Mouse (Mus musculus) cerebellum, adult 8-10 months (tissue): ENCODE data around the gene Mtg1.
A peak's percentile ranks its signal among the peaks of the same experiment; 100 is the strongest.

Experiments used
- DNase-seq: peaks from one replicate; pipeline ENCODE4 v3.0.0; 2022

Gene Mtg1

DNA sequence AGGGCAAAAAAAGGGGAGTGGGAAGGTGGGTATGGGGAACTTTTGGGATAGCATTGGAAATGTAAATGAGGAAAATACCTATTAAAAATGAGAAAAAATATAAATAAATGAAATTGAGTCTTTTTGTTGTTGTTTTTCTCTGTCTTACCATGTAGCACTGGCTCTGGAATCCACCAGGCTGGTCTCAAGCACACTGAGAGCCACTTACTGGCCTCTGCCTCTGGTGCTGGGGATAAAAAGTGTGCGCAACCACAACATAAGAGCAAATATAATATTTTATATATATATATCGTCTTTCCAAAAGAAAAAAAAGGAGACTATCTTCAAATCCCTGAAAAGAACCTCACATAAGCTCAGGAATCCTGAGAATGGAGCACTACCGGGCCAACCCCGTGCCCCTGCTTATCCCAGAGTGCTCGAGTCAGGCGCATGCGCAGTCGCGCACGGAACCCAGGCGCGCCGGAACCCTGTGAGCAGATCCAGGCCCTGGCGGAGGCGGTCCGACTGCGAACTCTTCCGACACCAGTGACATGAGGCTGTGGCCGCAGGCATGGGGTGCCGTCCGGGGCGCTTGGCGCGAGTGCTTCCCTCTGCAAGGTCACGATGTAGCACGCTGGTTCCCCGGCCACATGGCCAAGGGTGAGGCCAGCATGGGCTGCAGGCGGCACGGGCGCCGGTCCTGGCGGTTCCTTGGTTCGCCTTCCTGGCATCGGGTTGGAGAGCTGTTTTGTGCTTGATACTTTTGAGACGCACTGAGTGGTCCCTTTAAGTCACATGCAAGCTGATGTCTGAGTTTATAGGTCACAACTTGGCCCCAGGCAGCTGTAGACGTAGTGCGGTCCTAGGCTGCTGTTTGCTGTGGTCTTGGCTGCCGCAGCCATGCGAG is at the start of gene Mtg1:
TSS of gene Mtg1 (plus strand) at position 430 of the 886 bp plus-strand sequence.
- peak; percentile 98 for DNase-seq

- DNase-seq, result no peak
Observed at GRCm38 (mm10) chr7:140090601-140091000, 46.8 kb upstream of the Mtg1 start.

DNA sequence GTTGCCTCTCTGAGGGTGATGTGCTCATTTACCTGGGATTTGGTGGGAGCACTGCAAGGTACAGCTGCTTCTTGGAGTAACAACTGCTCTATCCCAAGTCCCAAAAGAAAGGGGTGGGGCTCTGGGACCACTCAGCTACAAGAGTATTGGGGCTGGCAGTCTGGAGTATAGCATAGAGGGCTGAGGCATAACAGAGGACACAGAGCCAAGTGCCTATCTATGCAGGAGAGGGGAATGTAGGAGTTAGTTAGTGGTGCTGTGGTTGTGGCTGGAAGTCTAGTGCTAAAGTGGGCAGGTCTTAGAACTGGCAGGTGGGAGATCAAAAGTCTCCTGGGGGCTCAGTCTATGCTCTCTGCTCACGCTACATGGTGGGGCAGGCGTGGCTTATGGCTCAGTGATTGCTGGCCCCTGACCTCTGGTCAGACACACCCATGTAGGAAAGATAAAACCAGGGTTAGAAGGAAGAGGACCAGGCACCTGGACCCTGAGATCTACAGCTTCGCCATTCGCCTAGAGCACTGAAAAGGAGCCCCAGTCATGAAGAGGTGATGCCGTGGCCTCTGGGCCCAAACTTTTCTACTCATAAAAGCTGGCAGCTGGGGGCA is 44.3 kb upstream of the Mtg1 start, which contains the start of gene Prap1:
TSS of gene Prap1 (plus strand) at position 472 of the 605 bp plus-strand sequence.
- no peak for DNase-seq

- DNase-seq, result no peak
Observed at GRCm38 (mm10) chr7:140094954-140095353, 42.4 kb upstream of the Mtg1 start.

GRCm38 (mm10) chr7:140095556-140095955 is 41.8 kb upstream of the Mtg1 start:
- DNase-seq, result no peak

DNA sequence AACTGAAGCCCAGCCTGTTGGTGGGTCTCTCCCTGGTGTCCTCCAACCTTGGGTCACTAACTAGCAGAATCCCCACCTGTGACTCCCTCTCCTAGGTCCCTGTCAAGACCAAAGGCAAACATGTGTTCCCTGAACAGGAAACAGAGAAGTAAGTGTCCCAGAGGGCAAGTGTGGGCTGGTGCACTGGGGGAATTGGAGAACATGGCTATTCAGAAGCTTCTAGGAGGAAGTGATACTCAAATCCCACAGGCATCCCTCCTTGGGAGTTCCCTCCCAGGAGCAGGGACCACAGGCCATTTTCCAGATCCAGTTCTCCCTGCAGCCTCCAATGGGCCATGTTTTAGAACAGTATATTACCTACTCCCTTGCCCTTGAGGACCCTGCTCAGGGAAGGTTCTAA is 41.3 kb upstream of the Mtg1 start:
- no peak for DNase-seq

GRCm38 (mm10) chr7:140098466-140098865 is 38.9 kb upstream of the Mtg1 start:
- no peak for DNase-seq

GRCm38 (mm10) chr7:140101498-140101897 is 35.9 kb upstream of the Mtg1 start:
- peak; percentile 43 for DNase-seq

DNA sequence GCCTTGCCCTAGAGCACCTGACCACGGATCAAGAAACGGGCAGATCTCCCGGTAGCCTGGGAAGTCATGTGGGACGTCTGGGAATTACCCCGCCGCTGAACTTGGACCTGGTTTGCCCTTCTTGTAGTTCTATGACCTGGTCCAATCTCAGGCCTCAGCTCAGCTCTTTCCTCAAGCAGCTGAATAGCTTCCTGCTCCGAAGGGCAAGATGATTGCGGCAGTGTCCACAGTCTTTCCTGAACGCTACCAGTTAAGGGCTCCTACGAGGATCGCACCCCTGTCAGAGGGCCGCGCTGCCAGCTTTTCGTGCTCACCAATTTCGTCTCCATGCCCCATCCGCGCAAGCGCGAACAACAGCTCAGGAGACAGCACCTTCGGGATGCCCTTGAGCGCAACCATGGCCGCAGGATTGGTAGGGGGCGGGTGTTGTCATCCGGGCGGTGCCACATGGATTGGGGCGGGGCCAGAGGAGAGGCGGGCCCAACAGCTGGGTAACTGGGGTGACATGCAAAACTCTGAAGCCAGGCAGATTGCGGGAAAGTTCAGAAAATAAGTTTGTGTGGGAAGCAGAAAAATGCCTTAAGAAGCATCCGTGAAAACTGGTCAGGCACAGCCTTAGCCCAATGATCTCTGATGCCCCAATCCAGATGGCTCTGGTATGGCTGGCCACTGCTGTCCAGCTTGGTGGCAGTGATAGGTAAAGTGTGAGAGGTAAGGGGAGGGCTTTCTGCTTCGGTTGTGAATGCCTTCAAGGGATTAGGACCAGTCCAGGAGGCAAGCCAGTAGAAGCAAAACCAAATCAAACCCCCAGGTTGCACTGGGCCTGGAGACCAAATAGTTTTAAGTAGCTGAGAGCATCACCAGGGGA is 35.1 kb upstream of the Mtg1 start, which contains the start of gene Fuom:
TSS of gene Fuom (minus strand) at position 449 of the 868 bp plus-strand sequence.
- peak; percentile 82 for DNase-seq

- no peak for DNase-seq
Observed at GRCm38 (mm10) chr7:140104009-140104408, 33.4 kb upstream of the Mtg1 start.

GRCm38 (mm10) chr7:140111943-140112342 is 25.4 kb upstream of the Mtg1 start:
- no peak for DNase-seq

DNA sequence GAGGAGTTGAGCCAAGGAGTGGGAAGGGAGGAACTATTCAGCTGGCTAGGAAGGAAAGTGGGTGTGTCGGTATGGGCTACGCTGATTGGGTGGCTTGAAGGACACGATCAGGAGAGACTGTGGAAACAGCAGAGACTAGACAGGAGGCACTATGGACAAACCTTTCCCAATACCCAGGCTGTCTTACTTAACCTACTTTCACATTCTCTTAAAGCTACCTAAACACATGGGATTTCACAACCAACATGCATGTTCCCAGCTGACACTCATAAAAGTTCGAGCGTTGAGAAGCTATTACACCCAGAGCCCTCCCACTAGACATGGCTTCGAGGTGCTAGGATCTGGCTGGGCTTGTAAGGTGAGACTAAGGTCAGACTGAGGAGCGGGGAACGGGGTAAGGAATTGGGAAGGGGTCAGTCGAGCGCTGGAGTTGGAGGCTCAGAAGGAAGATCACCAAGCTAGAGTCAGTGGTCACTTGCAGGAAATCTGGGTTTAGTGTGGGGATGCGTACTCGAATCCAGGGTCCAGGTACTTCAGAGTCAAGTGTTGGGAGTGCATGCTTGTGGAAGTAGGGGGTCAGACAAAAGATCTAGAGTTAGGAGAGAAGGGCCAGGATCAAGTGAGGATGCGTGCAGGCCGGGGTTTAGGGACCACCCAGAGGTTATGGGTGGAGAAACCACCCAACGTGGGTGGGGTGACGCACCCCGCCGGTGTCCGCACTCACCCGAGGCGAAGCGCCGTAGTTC is 21.6 kb upstream of the Mtg1 start, which contains the start of gene Paox:
TSS of gene Paox (plus strand) at position 217 of the 746 bp plus-strand sequence.
- DNase-seq, result peak; percentile 23

GRCm38 (mm10) chr7:140116329-140117054 is 20.9 kb upstream of the Mtg1 start, which contains the start of gene Echs1:
Gene Echs1 (minus strand): TSS chr7:140116476.
- DNase-seq, result peak; percentile 85

- DNase-seq, result no peak
Observed at GRCm38 (mm10) chr7:140120484-140120883, 16.9 kb upstream of the Mtg1 start.

DNA sequence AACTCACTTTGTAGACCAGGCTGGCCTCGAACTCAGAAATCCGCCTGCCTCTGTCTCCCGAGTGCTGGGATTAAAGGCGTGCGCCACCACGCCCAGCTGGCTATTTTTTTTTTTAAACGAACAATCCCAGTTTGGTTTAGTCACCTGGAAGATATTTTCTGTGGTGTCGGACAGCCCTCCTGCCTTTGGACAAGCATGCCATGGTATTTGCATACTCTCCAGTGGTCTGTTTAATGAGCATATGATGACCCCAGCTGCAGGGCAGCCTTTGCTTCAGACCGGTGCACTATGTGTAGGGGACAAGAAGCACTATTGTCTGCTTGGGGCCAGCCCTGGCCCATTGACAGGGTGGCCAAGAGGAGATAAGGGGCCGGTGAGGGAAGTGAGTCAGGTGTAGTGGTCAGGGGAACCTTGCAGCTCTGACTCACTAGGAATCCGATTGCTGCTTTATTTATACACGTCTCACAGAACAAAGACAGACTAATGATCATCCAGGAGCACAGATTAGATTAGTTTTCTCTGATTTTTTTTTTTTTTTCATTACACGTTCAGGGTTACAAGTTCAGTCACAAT is 15.9 kb upstream of the Mtg1 start:
- DNase-seq, result no peak

DNA sequence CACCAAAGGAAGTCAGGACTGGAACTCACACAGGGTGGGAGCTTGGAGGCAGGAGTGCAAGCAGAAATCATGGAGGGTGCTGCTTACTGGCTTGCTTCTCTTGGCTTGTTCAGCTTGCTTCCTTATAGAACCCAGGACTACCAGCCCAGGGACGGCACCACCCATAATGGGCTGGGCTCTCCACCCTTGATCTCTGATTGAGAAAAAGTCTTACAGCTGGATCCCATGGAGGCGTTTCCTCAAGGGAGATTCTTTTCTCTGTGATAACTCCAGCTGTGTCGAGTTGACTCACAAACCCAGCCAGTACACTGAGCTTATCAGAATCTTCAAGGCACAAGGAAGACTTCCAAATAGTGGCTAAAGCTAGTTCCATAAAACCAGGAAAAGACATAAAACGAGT is 14.6 kb upstream of the Mtg1 start:
- no peak for DNase-seq

DNA sequence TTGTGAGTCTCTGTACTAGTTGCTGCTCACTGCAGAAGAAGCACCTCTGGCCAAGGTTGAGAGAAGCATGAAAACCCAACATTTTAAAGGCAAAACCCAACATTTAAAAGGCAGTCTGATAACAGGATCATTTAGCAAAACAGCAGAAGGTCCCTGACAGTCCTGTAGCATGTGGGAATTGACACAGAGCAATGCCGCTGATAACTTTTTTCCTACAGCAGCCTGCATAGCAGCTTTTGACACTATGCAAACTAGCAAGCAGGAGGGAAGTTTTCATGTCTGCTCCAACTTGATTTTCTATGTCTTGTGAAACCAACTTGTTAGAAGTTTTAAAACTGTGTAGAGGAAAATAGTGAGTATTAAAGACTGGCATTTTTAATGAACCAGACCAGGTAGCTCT is 13.0 kb upstream of the Mtg1 start:
- no peak for DNase-seq

- peak; percentile 92 for DNase-seq
Observed at GRCm38 (mm10) chr7:140125278-140126021, 11.9 kb upstream of the Mtg1 start.

- no peak for DNase-seq
Observed at GRCm38 (mm10) chr7:140126022-140126350, 11.4 kb upstream of the Mtg1 start.

GRCm38 (mm10) chr7:140126934-140127333 is 10.4 kb upstream of the Mtg1 start:
- DNase-seq, result no peak
